Mouse (Mus musculus) lung, adult 2 months (tissue): ENCODE measurements around the gene Adamtsl1. TPM values are rescaled to one million over a fixed set of nuclear protein-coding genes. Genes with fewer than 3 reads are reported as not detected.

ENCODE experiments used
- DNase-seq: peaks from one replicate; pipeline ENCODE4 v3.0.0; 2022
- H3K4me1 ChIP-seq: fragments of 200-500 bp; 2 replicates; pipeline ENCODE4 v1.6.1; 2011; ENCODE audit warnings: low read length; ENCODE audit not compliant: control insufficient read depth, insufficient read depth
- H3K4me3 ChIP-seq: fragments of 200-500 bp; replicated peaks from 2 replicates; pipeline ENCODE3; 2011; ENCODE audit warnings: low read depth, mild to moderate bottlenecking, control low read depth, low read length; ENCODE audit errors: extremely low read depth
- CTCF ChIP-seq: fragments of 200-500 bp; IDR thresholded peaks from 2 replicates; pipeline ENCODE4 v1.5.1; 2011; ENCODE audit warnings: mild to moderate bottlenecking, low read length, control low read depth; ENCODE audit not compliant: insufficient read depth
- POLR2A ChIP-seq: fragments of 200-500 bp; IDR thresholded peaks from 2 replicates; pipeline ENCODE4 v1.6.1; 2011; ENCODE audit warnings: low read depth, mild to moderate bottlenecking, control low read depth, low read length, borderline replicate concordance; ENCODE audit errors: extremely low read depth
- WGBS: fragments of 180-500 bp; shearing (Covaris S2); methylation state at CpG from one replicate; pipeline ENCODE4 v1.1.7; 2018; 5-methylcytosine and 5-hydroxymethylcytosine counted together
- polyA plus RNA-seq: library from polyadenylated mRNA; depleted of rRNA; stranded (reverse); fragments of >200 nt; gene quantifications from 2 replicates; pipeline ENCODE4 v1.2.3, GENCODE M21; 2012

Gene Adamtsl1
- polyA plus RNA-seq, 1 experiment, result 10.8 TPM

- 28% methylated on average over 10 of the region's 10 CpGs for WGBS
- H3K4me1 ChIP-seq, result no peaks in the 10 kb centered on the region; the same call in 1 of the 2 replicates
- no peak overlapping the region for H3K4me3 ChIP-seq
- DNase-seq, result no peak
- no peak for TF ChIP-seq CTCF
Observed at GRCm38 (mm10) chr4:85979206-85979605, 465.2 kb downstream of the Adamtsl1 start.

DNA sequence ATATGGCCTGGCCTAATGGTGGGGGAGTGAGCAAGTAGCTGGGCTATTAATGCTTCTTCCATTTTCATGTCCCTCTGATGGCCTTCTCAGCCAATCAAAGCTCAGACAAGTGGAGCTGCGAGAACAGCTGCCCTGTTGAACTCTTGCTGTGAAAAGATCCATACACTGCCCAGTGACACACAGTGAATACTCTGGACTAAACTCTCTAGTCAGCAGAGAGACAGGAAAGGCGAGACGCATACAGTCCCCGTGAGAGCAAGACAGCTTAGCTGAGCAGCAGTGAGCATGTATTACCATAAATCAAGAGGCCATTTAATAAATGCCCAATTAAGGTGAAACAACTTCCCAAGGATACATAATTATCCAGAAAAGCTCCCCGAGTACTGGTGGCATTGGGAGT is 492.6 kb downstream of the Adamtsl1 start:
- no peak overlapping the region for H3K4me3 ChIP-seq
- WGBS, result 69% methylated on average over 5 of the region's 5 CpGs
- no peak for DNase-seq
- no peaks in the 10 kb centered on the region for H3K4me1 ChIP-seq
- TF ChIP-seq CTCF, result no peak
- no peak for TF ChIP-seq POLR2A

DNA sequence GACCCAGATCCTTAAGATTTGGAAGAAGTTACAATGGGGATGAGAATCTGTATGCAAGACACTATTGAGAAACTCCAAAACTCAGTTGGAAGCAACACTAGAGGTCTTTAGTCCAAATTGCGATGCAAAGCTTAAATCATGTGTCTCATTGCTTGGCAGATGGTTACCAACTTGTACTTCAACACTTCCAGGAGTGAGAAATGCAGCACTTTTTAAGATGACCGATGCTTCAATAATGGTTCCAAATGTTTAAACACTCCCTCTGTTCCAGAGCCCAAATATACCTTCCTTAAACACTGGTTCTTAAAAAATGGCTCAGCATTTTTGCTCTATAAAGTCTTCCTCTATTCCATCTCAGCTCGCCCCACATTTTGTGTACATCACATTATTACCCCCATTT is 499.7 kb downstream of the Adamtsl1 start:
- WGBS, result 84% methylated on average over 3 of the region's 3 CpGs
- TF ChIP-seq POLR2A (no peak), CTCF (no peak)
- Histone ChIP-seq H3K4me3 (no peak overlapping the region), H3K4me1 (no peaks in the 10 kb centered on the region)
- no peak for DNase-seq

- no peak for DNase-seq
- Histone ChIP-seq H3K4me3 (no peak overlapping the region), H3K4me1 (no peaks in the 10 kb centered on the region)
- whole genome bisulfite sequencing, result 96% methylated on average over 1 of the region's 1 CpGs
- TF ChIP-seq POLR2A, result no peak
- no peak for TF ChIP-seq CTCF
Observed at GRCm38 (mm10) chr4:86018928-86019327, 505.0 kb downstream of the Adamtsl1 start.

- Histone ChIP-seq H3K4me1 (no peaks in the 10 kb centered on the region), H3K4me3 (no peak overlapping the region)
- 61% methylated on average over 4 of the region's 4 CpGs for WGBS
- TF ChIP-seq CTCF (no peak), POLR2A (no peak)
- DNase-seq, result no peak
Observed at GRCm38 (mm10) chr4:86019586-86019985, 505.6 kb downstream of the Adamtsl1 start.

DNA sequence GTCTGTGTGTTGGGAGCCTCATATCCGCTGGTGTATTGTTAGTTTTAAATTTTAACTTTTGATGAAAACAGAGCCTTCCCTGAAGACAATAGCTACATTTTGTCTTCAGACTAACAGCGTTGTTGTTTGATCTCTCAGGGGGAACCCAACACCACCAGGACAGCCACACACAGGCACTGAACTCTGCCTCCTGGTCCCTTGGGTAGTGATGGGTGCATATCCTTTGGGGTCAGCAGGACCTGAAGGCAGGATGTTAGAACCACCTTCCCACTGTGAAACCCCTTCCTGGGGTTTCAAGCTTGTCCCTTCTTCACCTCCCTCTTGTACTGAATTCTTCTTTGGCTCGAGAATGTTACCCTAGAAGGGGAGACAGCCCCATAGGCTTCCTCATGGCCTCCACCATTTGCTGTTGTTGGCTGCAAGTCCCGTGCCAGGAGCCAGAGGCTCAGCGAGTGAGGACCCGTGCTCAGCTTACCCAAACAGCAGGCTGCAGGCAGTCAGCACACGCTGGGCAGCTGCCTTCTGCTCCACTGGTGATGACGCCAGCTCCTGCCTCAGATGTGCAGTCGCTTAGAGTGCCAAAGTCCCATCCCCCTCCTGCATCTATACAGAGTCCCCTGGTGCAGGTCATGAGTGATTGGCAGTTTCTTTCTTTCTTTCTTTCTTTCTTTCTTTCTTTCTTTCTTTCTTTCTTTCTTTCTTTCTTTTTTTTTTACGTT is 506.6 kb downstream of the Adamtsl1 start:
- 70% methylated on average over 10 of the region's 10 CpGs for WGBS
- TF ChIP-seq CTCF, result no peak
- no peak for TF ChIP-seq POLR2A
- DNase-seq, result no peak
- Histone ChIP-seq H3K4me1 (no peaks in the 10 kb centered on the region), H3K4me3 (no peak overlapping the region)

DNA sequence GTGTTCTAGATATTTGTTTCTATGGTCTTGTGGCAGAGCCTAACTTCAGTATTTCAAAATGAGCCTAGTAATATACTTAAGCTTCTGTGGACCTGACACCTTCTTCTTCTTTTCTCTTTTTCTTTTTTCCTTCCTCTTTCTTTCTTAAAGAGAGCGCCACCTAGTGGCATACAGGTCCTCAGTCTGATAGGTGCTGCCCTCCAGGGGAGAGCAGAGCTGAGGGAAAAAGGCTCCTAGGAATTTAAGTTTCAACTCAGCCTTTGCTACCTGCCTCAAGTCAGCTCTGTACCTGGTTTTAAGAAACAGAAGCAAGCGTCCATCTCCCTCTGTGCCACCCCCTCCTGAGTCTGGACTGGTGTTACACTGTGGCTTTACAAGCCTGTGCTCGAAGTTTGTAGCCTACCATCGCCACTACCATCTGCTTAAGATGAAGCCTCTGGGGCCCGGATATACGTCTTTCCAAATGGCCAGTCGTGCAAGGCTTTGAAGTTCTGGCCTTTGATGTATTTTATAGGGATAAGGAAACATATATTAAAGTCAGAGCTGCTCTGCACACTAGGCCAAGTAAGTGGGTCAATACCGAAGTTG is 510.7 kb downstream of the Adamtsl1 start:
- WGBS, result 59% methylated on average over 8 of the region's 8 CpGs
- no peak for TF ChIP-seq POLR2A
- peak; percentile 74 for TF ChIP-seq CTCF
- Histone ChIP-seq H3K4me1 (peaks cover 2% of the 10 kb centered on the region; the same call in 1 of the 2 replicates), H3K4me3 (no peak overlapping the region)
- DNase-seq, result no peak

DNA sequence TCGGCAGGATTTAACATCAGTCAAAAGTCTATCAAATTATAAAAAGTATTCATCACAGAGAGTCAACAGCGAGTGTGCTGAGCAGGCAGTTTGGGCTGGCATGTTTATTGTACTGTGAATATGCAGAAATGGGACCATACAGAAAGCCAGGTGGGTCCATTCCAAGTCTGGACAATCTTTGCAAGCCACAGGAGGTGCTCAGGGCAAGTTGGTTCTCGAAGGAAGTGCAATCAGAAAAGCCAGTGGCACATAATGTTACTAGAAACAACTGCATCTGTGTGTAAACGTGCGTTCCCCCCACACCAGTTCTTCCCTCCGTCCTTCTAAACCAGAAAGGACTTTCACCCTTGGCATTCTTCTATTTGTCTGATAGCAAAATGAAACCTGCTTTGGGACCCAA is 515.5 kb downstream of the Adamtsl1 start:
- Histone ChIP-seq H3K4me1 (peaks cover 2% of the 10 kb centered on the region; the same call in 1 of the 2 replicates), H3K4me3 (no peak overlapping the region)
- no peak for DNase-seq
- TF ChIP-seq POLR2A, result no peak
- TF ChIP-seq CTCF, result no peak
- 48% methylated on average over 6 of the region's 6 CpGs for whole genome bisulfite sequencing

DNA sequence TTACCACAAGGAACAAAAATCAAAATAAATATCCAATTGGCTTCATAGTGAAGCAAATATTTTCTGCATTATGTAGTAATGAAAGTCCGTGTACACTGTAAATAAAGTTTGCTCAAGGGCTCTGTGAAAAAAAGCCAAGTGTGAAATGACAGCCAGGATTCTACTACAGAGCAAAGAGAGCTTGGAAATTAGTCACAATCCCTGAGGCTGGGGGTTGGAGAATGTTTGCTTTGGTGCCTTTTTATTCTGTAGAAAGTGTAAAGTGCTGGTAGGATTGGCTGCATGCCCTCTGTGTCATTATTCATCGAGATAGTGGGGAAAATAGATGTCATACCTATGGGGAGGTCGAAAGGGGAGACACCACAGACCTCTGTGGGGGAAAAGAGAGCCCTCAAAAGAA is 516.2 kb downstream of the Adamtsl1 start:
- DNase-seq, result peak; percentile 22

GRCm38 (mm10) chr4:86031041-86031440 is 517.1 kb downstream of the Adamtsl1 start:
- WGBS, result 26% methylated on average over 8 of the region's 8 CpGs
- H3K4me3 ChIP-seq, result no peak overlapping the region
- TF ChIP-seq CTCF (no peak), POLR2A (no peak)
- H3K4me1 ChIP-seq, result peaks cover 2% of the 10 kb centered on the region; the same call in 1 of the 2 replicates
- DNase-seq, result peak; percentile 22

More for the DNA sequence above, 516.2 kb downstream of the Adamtsl1 start:
- TF ChIP-seq POLR2A, result no peak
- no peak for TF ChIP-seq CTCF
- no peak overlapping the region for H3K4me3 ChIP-seq
- 23% methylated on average over 3 of the region's 3 CpGs for WGBS
- peaks cover 2% of the 10 kb centered on the region; the same call in 1 of the 2 replicates for H3K4me1 ChIP-seq

DNA sequence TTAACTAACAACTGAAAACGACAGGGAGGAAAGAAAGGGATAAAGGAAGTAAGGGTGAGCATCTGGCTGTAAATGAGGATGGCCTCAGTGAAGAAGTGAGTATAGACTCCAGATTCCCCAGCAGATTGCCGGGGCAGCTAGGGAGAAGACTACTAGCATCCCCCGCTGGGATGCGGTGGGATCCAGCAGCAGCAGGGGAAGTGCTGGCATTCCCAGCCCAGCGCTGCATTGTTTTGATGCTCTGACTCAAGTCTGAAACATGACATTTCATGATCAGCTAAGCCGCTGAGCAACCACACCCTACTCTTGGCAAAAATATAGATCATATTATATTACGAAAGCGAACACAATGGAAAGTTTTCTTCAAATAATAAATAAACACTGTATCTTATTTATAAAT is 526.9 kb downstream of the Adamtsl1 start:
- DNase-seq, result no peak
- H3K4me1 ChIP-seq, result no peaks in the 10 kb centered on the region
- H3K4me3 ChIP-seq, result no peak overlapping the region
- no peak for TF ChIP-seq POLR2A
- no peak for TF ChIP-seq CTCF
- 22% methylated on average over 8 of the region's 8 CpGs for WGBS
